Mouse (Mus musculus): Measurements from ENCODE around the gene Cyp1a1.
"Not testable (repeated sequence)": the region's sequence is repeated elsewhere in the genome, so short reads cannot be mapped to it uniquely, and the experiment has no call there.

Cyp1a1 gene

DNA sequence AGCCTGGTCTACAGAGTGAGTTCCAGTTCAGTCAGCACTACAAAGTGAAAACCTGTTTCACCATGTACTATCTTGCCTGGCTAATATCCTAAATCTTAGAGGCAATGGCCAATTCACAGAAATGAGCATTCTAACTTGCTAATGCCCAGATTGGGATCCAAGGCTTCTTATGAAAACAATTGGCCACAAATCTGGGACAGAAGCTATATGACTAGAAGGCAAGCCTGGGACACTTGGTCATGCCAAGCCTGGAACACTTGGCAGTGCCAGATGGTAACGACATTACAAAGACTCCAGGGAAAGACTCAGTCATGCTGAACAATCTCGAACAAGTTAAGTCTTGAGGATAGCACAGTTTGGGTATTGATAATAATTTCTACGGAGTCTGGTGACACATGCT, 18.8 kb downstream of the Cyp1a1 start:
- no peak for DNase-seq (ENCODE audit: low read depth, low spot score)

GRCm38 (mm10) chr9:57708068-57708719, 20.5 kb downstream of the Cyp1a1 start, which contains the start of gene Edc3:
TSS of gene Edc3 (plus strand) at chr9:57708540.
- peak; percentile 91 for DNase-seq (ENCODE audit: low read depth, low spot score)

DNA sequence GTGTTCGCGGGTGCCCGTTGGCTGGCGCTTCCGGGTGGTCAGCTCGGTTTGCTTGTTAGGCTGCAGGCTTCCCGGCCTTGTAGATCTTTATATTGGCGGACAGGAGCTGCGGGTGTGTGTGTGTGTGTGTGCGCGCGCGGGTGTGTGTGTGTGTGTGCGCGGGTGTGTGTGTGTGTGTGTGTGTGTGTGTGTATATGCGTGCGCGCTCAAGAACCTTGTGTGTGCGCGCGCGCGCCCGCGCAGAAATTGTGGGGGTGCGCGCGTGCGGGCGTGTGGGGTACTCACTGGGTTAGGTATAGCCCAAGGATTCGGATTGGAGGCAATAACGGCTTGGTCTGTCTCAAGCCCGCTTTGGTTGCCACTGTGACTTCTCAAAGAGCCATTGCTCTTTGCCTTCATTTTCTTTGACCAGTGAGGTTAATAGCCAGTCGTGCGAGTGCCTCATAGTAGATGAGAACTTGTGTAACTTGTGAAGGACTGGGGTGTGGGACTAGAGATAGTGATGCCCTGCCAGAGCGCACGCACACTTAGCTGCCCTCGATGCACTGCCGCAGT, 21.1 kb downstream of the Cyp1a1 start:
- peak; percentile 26 for DNase-seq (ENCODE audit: low read depth, low spot score)

GRCm38 (mm10) chr9:57710214-57710613, 22.5 kb downstream of the Cyp1a1 start:
- not testable (repeated sequence) for DNase-seq (ENCODE audit: low read depth, low spot score)

GRCm38 (mm10) chr9:57712194-57712593, 24.5 kb downstream of the Cyp1a1 start:
- no peak for DNase-seq (ENCODE audit: low read depth, low spot score)

GRCm38 (mm10) chr9:57718408-57718807, 30.7 kb downstream of the Cyp1a1 start:
- DNase-seq (ENCODE audit: low read depth, low spot score): no peak

GRCm38 (mm10) chr9:57720736-57721135, 33.0 kb downstream of the Cyp1a1 start:
- DNase-seq (ENCODE audit: low read depth, low spot score): no peak

DNA sequence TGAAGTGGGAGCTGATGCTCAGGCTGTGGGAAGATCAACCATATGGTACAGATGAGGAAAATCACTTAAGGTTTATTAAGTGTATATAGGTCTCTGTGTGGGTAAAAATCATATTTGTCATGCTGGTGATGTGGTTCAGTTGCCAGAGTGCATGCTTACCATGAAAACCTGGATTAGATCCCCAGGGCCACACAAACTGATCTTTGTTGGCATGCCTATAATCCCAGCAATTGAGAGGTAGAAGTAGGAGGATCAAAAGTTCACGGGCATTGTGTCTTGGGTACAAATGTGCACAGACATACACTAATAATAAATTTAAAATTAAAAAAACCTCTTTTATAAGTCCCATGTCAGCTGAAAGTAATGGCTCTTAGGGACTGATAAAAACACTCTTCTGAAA, 34.6 kb downstream of the Cyp1a1 start:
- DNase-seq (ENCODE audit: low read depth, low spot score): no peak

DNA sequence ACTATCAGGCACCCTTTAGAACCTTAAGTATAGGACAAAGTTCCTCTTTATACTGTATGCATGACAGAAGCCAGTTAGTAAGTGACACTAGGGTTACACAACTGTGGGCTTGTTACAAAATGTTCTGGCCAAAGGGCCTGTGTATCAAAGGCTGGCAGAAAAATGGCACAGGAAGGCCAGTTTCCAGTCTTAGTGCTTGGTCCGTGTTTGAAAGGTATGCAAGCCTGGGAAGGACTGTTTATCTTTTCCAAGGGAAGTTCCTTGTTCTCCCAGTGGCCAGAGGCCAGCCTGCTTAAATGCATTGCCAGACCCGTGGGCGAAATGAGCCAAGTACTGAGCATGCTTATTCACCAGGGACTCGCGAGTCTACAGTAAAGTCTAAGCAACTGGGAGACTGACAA, 35.6 kb downstream of the Cyp1a1 start:
- DNase-seq (ENCODE audit: low read depth, low spot score): no peak

DNA sequence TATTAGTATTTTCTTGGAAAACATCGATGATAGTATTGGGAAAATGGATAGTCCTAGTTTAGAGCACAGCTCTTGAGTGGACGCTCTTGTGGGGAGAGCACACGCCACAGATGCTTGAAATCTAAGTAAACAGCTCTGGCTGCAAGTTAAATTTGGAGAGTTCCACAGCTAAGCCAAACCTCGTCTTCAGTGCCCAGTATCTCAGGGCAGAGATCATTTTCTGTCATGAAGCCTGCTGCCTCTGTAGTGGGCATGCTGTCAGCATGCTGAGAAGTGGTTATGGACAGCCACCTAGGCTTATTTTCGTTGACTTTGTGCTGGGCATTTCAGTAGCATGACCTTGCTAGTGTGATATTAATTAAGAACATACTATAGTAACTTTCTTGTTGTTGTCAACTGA, 36.1 kb downstream of the Cyp1a1 start:
- DNase-seq (ENCODE audit: low read depth, low spot score): no peak

- DNase-seq (ENCODE audit: low read depth, low spot score): no peak
These were observed 37.0 kb downstream of the Cyp1a1 start for GRCm38 (mm10) chr9:57724701-57725100.

- no peak for DNase-seq (ENCODE audit: low read depth, low spot score)
These were observed 40.6 kb downstream of the Cyp1a1 start for GRCm38 (mm10) chr9:57728312-57728711.

GRCm38 (mm10) chr9:57733606-57734005, 45.9 kb downstream of the Cyp1a1 start:
- DNase-seq (ENCODE audit: low read depth, low spot score): no peak

DNA sequence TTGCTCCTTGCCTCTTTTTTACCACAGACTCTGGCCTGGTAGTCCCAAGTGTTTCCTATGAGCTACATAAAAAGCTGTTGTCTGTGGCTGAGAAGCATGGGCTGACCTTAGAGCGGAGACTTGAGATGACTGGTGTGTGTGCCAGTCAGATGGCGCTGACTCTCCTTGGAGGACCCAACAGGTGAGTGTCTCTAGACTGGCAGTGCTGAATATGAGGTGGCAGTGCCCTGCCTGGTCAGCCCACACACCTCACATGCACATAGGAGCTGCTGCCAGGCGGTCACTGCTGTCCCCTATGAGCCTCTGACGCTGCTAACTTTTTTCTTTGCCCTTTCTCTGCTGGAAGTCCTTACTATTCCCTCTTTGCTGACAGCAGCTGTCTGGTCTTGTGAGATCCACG, 52.1 kb downstream of the Cyp1a1 start:
- DNase-seq (ENCODE audit: low read depth, low spot score): no peak

- DNase-seq (ENCODE audit: low read depth, low spot score): peak; percentile 46
These were observed 56.8 kb downstream of the Cyp1a1 start for GRCm38 (mm10) chr9:57744462-57745091.

DNA sequence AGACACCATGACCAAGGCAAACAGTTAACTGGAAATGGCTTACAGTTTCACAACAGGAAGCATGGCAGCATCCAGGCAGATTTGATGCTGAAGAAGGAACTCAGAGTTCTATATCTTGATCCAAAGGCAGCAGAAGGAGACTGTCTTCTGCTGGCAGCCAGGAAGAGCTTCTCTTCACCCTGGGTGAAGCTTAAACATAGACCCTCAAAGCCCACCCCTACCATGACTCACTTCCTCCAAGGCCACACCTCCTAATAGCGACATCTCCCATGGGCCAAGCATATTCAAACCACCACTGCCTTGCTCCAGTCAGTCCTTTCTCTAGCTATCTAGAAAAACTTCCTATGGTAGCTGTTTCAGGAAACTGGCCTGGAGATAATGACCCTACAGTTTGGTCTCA, 59.3 kb downstream of the Cyp1a1 start:
- DNase-seq (ENCODE audit: low read depth, low spot score): no peak

DNA sequence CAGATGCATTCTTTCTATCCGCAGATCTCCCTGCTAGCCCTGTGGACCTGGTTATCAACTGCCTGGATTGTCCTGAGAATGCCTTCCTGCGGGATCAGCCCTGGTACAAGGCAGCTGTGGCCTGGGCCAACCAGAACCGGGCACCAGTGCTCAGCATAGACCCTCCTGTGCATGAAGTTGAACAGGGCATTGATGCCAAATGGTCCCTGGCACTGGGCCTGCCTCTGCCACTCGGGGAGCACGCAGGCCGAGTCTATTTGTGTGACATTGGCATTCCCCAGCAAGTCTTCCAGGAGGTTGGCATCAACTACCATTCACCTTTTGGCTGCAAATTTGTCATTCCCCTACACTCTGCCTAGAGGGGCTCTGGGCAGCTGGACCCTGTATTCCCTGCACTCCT, 60.4 kb downstream of the Cyp1a1 start:
- no peak for DNase-seq (ENCODE audit: low read depth, low spot score)

GRCm38 (mm10) chr9:57748831-57749230, 61.1 kb downstream of the Cyp1a1 start:
- DNase-seq (ENCODE audit: low read depth, low spot score): no peak

DNA sequence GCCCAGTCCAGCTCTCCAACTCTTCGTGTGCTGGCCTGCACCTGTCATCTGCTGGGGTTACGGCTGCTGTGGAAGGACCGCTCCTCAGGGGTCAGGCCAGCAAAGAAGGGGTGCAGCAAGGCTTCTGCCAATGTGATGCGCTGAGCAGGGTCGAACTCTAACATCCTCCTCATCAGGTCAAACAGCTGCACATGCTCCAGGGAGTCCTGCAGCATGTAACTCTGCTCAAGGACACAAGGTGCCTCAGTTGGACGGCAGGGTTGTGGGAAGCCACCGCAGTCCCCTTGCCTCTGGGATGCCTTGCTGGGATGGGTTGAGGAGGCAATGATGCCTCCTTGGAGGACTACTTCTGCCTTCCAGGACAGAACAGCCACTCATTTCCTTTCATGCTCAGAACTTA, 63.2 kb downstream of the Cyp1a1 start:
- DNase-seq (ENCODE audit: low read depth, low spot score): no peak
